Mouse (Mus musculus): ENCODE measurements around the gene Golga7b. TPM values are rescaled to one million over a fixed set of nuclear protein-coding genes. Genes with fewer than 3 reads are reported as not detected.

Gene Golga7b
- 0.08 TPM in 1 of 2 replicates, not detected in the other for polyA plus RNA-seq (2014; fragmentation: Nextera tagmentation; extraction: Ambion mirVana)

- 71% methylated on average over 3 of the region's 3 CpGs for WGBS
- Histone ChIP-seq H3K9ac (no peak within 1 kb of the TSS), H3K4me1 (ENCODE audit: insufficient read depth) (no peaks in the 10 kb centered on the region), H3K36me3 (ENCODE audit: insufficient read depth) (no peaks in the 10 kb centered on the region), H3K27me3 (ENCODE audit: insufficient read depth, low read length) (no peaks in the 10 kb centered on the region), H3K9me3 (ENCODE audit: low read depth, low read length) (no peaks in the 10 kb centered on the region), H3K4me3 (ENCODE audit: low read depth, low read length) (no peak within 1 kb of the TSS), H3K4me2 (no peak within 1 kb of the TSS), H3K27ac (ENCODE audit: low read depth) (no peak within 1 kb of the TSS)
- ATAC-seq (ENCODE audit: insufficient read depth) (no peak), DNase-seq (no peak)
- no peak for TF ChIP-seq CTCF (IDR thresholded peaks at IDR 0.05; ENCODE audit: low read depth)
Observed at GRCm38 (mm10) chr19:42247519-42247918, at the start of gene Golga7b. Gene Golga7b, plus strand, starts transcription at chr19:42247574.

- Histone ChIP-seq H3K9ac (no peak overlapping the region), H3K9me3 (ENCODE audit: low read depth, low read length) (no peaks in the 10 kb centered on the region; the same call in 1 of the 2 replicates), H3K4me1 (ENCODE audit: insufficient read depth) (no peaks in the 10 kb centered on the region), H3K27ac (ENCODE audit: low read depth) (no peak overlapping the region), H3K4me3 (ENCODE audit: low read depth, low read length) (no peak overlapping the region), H3K4me2 (no peak overlapping the region), H3K27me3 (ENCODE audit: insufficient read depth, low read length) (peaks cover 44% of the 10 kb centered on the region), H3K36me3 (ENCODE audit: insufficient read depth) (no peaks in the 10 kb centered on the region)
- WGBS = 44% methylated on average over 11 of the region's 11 CpGs
- no peak for ATAC-seq (ENCODE audit: insufficient read depth)
- no peak for TF ChIP-seq CTCF (IDR thresholded peaks at IDR 0.05; ENCODE audit: low read depth)
- DNase-seq = no peak
Observed at GRCm38 (mm10) chr19:42198026-42198425, 49.3 kb upstream of the Golga7b start.

- ATAC-seq (ENCODE audit: insufficient read depth) = peak; percentile 52
- no peaks in the 10 kb centered on the region; the same call in 1 of the 2 replicates for H3K9me3 ChIP-seq (ENCODE audit: low read depth, low read length)
- no peaks in the 10 kb centered on the region for H3K4me1 ChIP-seq (ENCODE audit: insufficient read depth)
- H3K27ac ChIP-seq (ENCODE audit: low read depth) = no peak within 1 kb of the TSS
- peak within 1 kb of the TSS; percentile 53 for H3K4me2 ChIP-seq
- no peak within 1 kb of the TSS for H3K9ac ChIP-seq
- H3K4me3 ChIP-seq (ENCODE audit: low read depth, low read length) = peak within 1 kb of the TSS; percentile 25
- no peaks in the 10 kb centered on the region for H3K36me3 ChIP-seq (ENCODE audit: insufficient read depth)
- no peak for TF ChIP-seq CTCF (IDR thresholded peaks at IDR 0.05; ENCODE audit: low read depth)
- H3K27me3 ChIP-seq (ENCODE audit: insufficient read depth, low read length) = peaks cover 52% of the 10 kb centered on the region
- under 1% methylated on average over 57 of the region's 60 CpGs for WGBS
- DNase-seq = peak; percentile 30
Observed at GRCm38 (mm10) chr19:42201696-42202381, 45.5 kb upstream of the Golga7b start, which contains the start of gene Sfrp5. Gene Sfrp5, minus strand, starts transcription at chr19:42202252.

GRCm38 (mm10) chr19:42202467-42202866 lies 44.9 kb upstream of the Golga7b start:
- TF ChIP-seq CTCF (IDR thresholded peaks at IDR 0.05; ENCODE audit: low read depth) = no peak
- H3K4me1 ChIP-seq (ENCODE audit: insufficient read depth) = no peaks in the 10 kb centered on the region
- ATAC-seq (ENCODE audit: insufficient read depth) = no peak
- no peaks in the 10 kb centered on the region for H3K36me3 ChIP-seq (ENCODE audit: insufficient read depth)
- no peaks in the 10 kb centered on the region; the same call in 1 of the 2 replicates for H3K9me3 ChIP-seq (ENCODE audit: low read depth, low read length)
- H3K9ac ChIP-seq = no peak overlapping the region
- H3K4me2 ChIP-seq = peak overlapping the region; percentile 53; the same call in 1 of the 2 replicates
- WGBS = 35% methylated on average over 8 of the region's 8 CpGs
- no peak for DNase-seq
- H3K27ac ChIP-seq (ENCODE audit: low read depth) = no peak overlapping the region
- peak overlapping the region; percentile 25 for H3K4me3 ChIP-seq (ENCODE audit: low read depth, low read length)
- peaks cover 52% of the 10 kb centered on the region for H3K27me3 ChIP-seq (ENCODE audit: insufficient read depth, low read length)

GRCm38 (mm10) chr19:42204306-42204705 lies 43.1 kb upstream of the Golga7b start:
- Histone ChIP-seq H3K4me2 (no peak overlapping the region), H3K27ac (ENCODE audit: low read depth) (no peak overlapping the region), H3K4me1 (ENCODE audit: insufficient read depth) (no peaks in the 10 kb centered on the region), H3K9ac (no peak overlapping the region), H3K4me3 (ENCODE audit: low read depth, low read length) (no peak overlapping the region), H3K36me3 (ENCODE audit: insufficient read depth) (no peaks in the 10 kb centered on the region), H3K27me3 (ENCODE audit: insufficient read depth, low read length) (peaks cover 46% of the 10 kb centered on the region), H3K9me3 (ENCODE audit: low read depth, low read length) (no peaks in the 10 kb centered on the region; the same call in 1 of the 2 replicates)
- 76% methylated on average over 4 of the region's 4 CpGs for WGBS
- ATAC-seq (ENCODE audit: insufficient read depth) (no peak), DNase-seq (no peak)
- no peak for TF ChIP-seq CTCF (IDR thresholded peaks at IDR 0.05; ENCODE audit: low read depth)

- ATAC-seq (ENCODE audit: insufficient read depth) (no peak), DNase-seq (no peak)
Observed at GRCm38 (mm10) chr19:42205201-42205600, 42.2 kb upstream of the Golga7b start.

GRCm38 (mm10) chr19:42209485-42209884 lies 37.9 kb upstream of the Golga7b start:
- no peak for DNase-seq
- Histone ChIP-seq H3K27ac (ENCODE audit: low read depth) (no peak overlapping the region), H3K9ac (no peak overlapping the region), H3K36me3 (ENCODE audit: insufficient read depth) (no peaks in the 10 kb centered on the region), H3K4me1 (ENCODE audit: insufficient read depth) (no peaks in the 10 kb centered on the region), H3K4me3 (ENCODE audit: low read depth, low read length) (no peak overlapping the region), H3K4me2 (no peak overlapping the region), H3K27me3 (ENCODE audit: insufficient read depth, low read length) (no peaks in the 10 kb centered on the region), H3K9me3 (ENCODE audit: low read depth, low read length) (no peaks in the 10 kb centered on the region)
- ATAC-seq (ENCODE audit: insufficient read depth) = no peak
- no peak for TF ChIP-seq CTCF (IDR thresholded peaks at IDR 0.05; ENCODE audit: low read depth)
- 46% methylated on average over 7 of the region's 7 CpGs for WGBS

More at GRCm38 (mm10) chr19:42205201-42205600, 42.2 kb upstream of the Golga7b start:
- 71% methylated on average over 8 of the region's 8 CpGs for WGBS
- no peaks in the 10 kb centered on the region for H3K36me3 ChIP-seq (ENCODE audit: insufficient read depth)
- H3K4me3 ChIP-seq (ENCODE audit: low read depth, low read length) = no peak overlapping the region
- no peaks in the 10 kb centered on the region; the same call in 1 of the 2 replicates for H3K9me3 ChIP-seq (ENCODE audit: low read depth, low read length)
- H3K27me3 ChIP-seq (ENCODE audit: insufficient read depth, low read length) = peaks cover 37% of the 10 kb centered on the region
- no peak for TF ChIP-seq CTCF (IDR thresholded peaks at IDR 0.05; ENCODE audit: low read depth)
- no peak overlapping the region for H3K4me2 ChIP-seq
- H3K4me1 ChIP-seq (ENCODE audit: insufficient read depth) = no peaks in the 10 kb centered on the region
- no peak overlapping the region for H3K9ac ChIP-seq
- no peak overlapping the region for H3K27ac ChIP-seq (ENCODE audit: low read depth)

All from lung, embryonic 14.5 days (tissue).